Comparison of ENCODE assay signal across 1 mouse cellular context in genomic region chr16:20642161-20642560, GRCm38 (mm10).
TF ChIP-seq lines count a peak whose summit lies in the region.

No protein-coding gene starts in this region.

TF ChIP-seq in CH12.LX, 34 proteins besides CTCF, POLR2A, EP300 and RAD21 (continued from another document):
- TF ChIP-seq E2F4 (IDR thresholded peaks at IDR 0.05; ENCODE audit: insufficient replicate concordance, low read depth, low read length), result no peak
- TF ChIP-seq JUND (conservative IDR thresholded peaks at IDR 0.05; ENCODE audit: low read depth, low read length), result no peak
- TF ChIP-seq MYC (IDR thresholded peaks at IDR 0.05; ENCODE audit: low read depth, low read length), result 0 out of 2 replicates have a peak, but pooled peaks have one; percentile 21
- TF ChIP-seq SIN3A (IDR thresholded peaks at IDR 0.05; ENCODE audit: low read length), result 0 out of 2 replicates have a peak, but pooled peaks have one; percentile 31
- no peak for TF ChIP-seq USF1 (IDR thresholded peaks at IDR 0.05; ENCODE audit: low read depth, low read length)
- no peak for TF ChIP-seq BHLHE40 (IDR thresholded peaks at IDR 0.05; ENCODE audit: low read depth, low read length)
- peak; percentile 89 for TF ChIP-seq SMC3 (IDR thresholded peaks at IDR 0.05; ENCODE audit: low read depth, low read length)
- TF ChIP-seq ZMIZ1 (IDR thresholded peaks at IDR 0.05; ENCODE audit: low read depth, low read length), result no peak
- no peak for TF ChIP-seq ZKSCAN1 (IDR thresholded peaks at IDR 0.05; ENCODE audit: borderline replicate concordance, low read depth, low read length)
- no peak for TF ChIP-seq JUN (IDR thresholded peaks at IDR 0.05; ENCODE audit: insufficient read depth, low read depth, low read length)
